Mouse (Mus musculus) right cerebral cortex, adult 2 months (tissue): ENCODE results near the gene Ncf4.

ENCODE experiments used
- DNase-seq, 2 experiments: peaks; one replicate each; pipeline ENCODE4 v3.0.0; 2021 to 2022; ENCODE audit warnings: low spot score in 2 of 2

Gene Ncf4

DNA sequence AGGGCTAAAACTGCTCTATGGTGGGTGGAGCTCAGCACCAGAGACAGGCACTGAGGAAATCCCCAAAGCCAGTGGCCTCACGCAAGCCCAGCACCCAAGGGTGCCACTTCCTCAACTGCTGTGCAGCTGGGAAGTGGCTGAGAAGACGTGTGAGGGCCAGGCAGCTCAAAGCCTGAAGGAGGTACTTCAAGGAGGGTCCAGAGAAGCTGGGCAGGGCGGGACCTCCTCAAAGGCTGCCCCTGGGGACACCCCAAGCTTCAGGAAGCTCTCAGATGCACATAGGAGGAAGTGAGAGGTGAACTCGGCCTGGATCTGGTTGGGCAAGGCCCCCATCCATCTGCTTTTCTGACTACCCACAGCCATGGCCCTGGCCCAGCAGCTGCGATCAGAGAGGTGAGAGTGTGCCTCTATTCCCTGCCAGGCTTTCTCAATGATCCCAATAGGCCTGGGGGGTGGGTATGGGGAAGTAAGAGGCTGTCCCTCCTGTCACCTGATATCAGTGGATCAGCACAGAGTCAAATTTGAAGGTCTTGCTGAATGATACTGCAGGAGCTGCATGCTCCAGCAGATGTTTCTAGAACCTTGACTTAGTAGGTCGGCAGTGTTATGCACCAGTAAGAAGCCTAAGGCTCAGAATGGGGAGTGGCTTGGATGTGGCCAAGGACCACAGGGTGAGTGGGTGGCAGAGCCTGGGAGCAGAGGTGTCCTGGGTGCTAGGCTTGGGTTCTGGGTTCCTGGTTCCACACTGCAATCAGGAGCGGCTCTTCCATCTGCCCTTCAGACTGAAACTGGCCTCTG lies at the start of gene Ncf4:
TSS of gene Ncf4 (plus strand) at position 107 of the 798 bp plus-strand sequence.
- no peak for DNase-seq

DNA sequence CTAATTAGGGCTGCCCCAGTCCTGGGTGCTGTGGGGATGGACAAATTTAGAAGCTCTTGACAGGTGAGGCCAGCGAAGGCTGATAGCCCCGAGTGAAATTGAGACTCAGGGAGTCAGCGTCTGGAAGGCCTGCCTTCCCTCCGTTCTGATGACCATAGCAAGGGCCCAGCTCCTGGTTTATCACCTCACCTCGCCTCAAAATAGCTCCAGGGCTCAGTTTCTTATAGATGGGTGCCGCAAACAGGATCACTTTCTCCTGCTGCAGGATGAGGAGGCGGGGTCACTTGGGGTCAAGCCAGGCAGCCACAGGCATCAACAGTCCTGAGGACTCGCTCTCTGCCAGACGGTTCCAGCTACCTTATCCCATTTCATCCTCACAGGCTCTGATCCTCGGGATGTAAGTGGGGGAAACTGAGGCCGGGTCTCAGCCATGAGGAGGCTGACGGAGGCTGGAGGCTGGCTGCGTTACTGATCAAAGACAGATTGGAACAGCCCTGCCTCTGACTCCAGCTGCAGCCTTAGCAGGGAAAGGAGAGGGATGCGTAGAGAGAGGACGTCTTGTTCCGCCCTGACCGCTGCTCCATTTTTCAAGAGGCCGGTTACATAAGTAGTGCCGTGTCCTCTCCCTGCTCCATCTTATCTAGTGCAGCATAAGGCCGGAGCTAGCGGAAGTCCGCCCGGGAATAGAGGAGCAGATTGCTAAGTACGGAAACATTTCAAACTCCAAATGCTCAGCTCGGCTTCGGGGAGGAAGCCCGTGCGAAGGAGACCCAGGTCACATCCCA lies 49.3 kb upstream of the Ncf4 start:
- no peak for DNase-seq

GRCm38 (mm10) chr15:78204053-78204847 lies 40.4 kb upstream of the Ncf4 start:
- peak; percentile 29 to 36 for DNase-seq

- peak in 1 of 2 experiments; percentile 30 for DNase-seq
Observed at GRCm38 (mm10) chr15:78205192-78205591, 39.4 kb upstream of the Ncf4 start.

GRCm38 (mm10) chr15:78206312-78206711 lies 38.3 kb upstream of the Ncf4 start, which contains the start of gene Pvalb:
Pvalb (minus strand) TSS chr15:78206400.
- no peak for DNase-seq

GRCm38 (mm10) chr15:78210203-78210602 lies 34.4 kb upstream of the Ncf4 start:
- DNase-seq = no peak

GRCm38 (mm10) chr15:78211367-78211766 lies 33.2 kb upstream of the Ncf4 start:
- DNase-seq = no peak

DNA sequence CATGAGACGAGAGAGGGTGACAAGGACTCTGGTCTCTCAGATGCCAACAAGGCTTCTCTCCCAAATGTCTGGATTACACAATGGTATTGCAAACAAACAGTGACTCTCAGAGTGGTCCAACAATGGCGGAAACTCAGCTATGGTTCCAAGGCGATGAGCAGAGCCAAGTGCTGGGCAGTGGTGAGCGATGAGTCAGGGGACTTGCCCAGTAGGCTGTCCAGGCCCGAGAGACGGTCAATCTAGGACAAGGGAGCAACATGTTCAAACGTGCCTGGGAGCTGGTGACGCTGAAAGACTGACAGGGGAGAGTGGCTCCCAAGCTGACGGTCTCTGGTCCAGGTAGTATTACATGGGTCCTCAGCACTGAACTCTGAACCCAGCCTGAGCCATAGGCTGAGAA lies 29.3 kb upstream of the Ncf4 start:
- no peak for DNase-seq

DNA sequence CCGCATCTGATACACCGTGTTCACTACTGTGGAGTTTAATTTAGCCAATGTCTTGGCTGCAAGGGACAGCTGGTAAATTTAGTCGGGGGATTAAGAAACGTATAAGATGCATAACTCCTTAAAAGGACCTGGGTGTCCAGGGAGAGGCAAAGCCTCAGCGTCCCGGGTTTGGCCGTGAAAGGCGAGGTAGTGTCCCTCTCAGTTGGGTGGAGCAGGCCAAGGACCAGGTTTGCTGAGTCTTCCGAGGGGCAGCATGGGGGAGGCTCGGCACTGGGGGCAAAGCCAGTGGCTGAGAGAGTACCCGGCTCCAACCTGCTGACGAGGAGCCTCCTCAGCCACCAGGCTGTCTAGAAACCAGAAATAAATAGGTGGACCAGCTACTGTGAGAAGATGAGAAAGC lies 16.8 kb upstream of the Ncf4 start:
- no peak for DNase-seq

- DNase-seq = no peak
Observed at GRCm38 (mm10) chr15:78231346-78232331, 13.0 kb upstream of the Ncf4 start.

DNA sequence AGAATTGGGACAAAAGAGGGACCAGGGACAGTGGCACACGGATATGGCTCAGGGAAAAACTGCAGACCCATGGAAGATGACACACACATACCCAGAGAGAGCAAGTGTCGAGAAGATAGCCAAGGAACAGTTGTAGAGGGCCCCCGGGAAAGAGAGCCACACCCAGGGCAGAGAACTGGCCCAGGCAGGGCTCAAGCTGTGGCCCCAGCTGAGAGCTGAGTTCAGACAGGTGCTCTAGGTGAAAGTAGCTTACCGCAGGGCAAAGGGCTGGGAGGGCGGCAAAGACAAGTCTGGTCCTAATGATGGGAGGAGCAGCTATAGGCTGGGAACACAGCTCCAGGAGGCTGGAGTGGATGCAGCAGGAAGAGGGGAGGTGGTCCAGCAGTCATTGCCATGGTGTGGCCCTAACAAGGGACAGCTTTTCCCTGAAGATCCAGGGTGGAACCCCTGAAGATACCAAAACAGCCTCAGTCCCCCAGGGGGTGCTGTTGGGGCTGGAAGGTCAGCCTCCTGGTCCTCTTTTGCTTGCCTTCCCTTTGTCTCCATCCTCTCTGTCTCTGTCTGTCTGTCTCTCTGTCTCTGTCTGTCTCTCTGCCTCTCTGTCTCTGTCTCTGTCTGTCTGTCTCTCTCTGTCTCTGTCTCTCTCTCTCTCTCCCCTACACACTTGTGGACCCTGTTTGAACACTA lies 9.6 kb upstream of the Ncf4 start:
- no peak for DNase-seq

DNA sequence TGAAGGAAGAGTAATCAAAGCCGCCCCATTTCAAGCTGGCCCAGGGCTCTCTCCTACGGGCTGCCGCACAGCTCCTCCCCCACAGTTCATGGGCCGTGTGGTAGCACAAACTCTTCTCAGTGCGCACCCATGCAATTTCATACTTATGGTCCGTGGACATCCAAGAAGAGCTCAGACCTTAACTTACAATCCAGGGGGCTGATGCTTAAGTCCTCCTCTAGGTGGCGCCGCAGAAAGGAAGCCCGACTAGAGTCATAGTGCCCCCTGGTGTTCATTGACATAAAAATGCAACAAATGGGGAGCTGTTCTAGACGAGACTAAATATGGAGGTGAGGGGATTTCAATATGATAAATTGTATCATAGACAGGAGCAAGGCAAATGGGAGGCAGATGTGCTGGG lies 5.1 kb upstream of the Ncf4 start:
- peak; percentile 43 to 63 for DNase-seq

- DNase-seq = no peak
Observed at GRCm38 (mm10) chr15:78239956-78240617, 4.5 kb upstream of the Ncf4 start.

GRCm38 (mm10) chr15:78241335-78241734 lies 3.3 kb upstream of the Ncf4 start:
- DNase-seq = no peak

DNA sequence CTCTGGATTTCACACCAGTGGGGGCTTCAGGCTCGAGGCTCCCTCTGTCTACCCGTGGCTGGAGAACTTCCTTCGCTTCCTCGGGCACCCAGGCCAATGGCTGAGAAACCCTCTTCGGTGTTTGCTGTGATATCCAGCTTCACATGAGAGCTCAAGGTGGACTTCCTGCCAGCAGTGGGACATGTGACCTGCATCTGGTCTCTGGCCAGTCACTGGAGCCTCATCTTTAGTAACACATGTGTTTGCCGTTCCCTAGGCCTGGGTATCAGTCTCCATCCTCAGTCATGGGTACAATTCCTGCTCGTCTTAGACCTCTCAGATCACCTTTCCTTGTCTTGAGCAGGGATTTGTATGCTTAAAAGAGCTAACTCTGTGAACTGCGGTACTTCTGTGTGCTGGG lies 1.5 kb upstream of the Ncf4 start:
- DNase-seq = no peak

- DNase-seq = no peak
Observed at GRCm38 (mm10) chr15:78243774-78244173, 827 bp upstream of the Ncf4 start.

DNA sequence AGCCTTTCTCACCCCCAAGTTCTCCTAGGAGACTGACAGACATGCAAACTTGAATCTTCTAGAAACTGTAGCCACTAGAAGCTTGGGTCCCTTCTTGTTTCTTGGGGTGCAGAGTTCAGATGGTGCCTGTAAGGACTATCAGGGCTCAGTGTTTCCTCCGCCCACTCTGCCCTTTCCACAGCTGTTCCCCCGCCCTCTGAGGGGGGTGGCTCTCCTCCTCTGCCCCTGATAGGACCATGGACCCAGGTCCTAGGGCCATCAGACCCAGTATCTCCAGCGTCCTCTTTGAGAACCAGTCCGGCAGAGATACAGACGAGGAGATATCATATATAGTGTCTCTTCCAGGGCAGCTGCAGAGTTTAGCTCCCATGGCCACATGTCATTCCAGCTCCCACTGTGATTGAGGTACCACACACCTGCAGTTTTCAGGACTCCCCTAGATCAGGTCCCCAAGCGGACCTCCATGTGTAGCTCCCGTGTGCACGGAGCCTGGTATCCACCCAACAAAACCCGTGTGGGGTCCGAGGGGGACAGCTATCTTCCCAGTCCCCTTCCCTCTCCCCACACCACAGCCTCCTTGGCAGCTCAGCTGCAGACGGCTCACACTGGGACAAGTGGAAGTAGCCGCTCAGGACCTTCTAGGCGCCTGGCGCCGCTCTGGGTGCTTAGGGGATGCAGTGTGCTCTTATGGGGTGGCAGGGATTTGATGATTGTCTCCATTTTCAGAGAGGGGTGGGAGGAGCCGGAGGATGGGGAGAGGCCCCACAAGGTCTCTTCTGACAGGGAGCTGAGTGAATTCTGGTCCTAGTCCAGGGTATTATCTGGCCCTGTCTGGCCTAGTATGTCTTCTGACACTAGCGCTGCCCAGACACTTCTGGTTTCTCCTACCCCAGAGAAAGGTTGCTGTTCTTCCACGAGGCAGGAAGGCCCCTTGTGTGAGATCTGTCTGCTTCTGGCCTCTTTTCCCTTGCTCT lies 1.8 kb downstream of the Ncf4 start:
- DNase-seq = no peak

- no peak for DNase-seq
Observed at GRCm38 (mm10) chr15:78247659-78248058, 3.1 kb downstream of the Ncf4 start.

- no peak for DNase-seq
Observed at GRCm38 (mm10) chr15:78248410-78248809, 3.8 kb downstream of the Ncf4 start.
